Mouse (Mus musculus) NIH3T3 (cell line): ENCODE results near the gene Ssty2.
"Not testable (repeated sequence)": the region's sequence is repeated elsewhere in the genome, so short reads cannot be mapped to it uniquely, and the experiment has no call there.

Experiments used
- DNase-seq: peaks from one replicate; pipeline ENCODE4 v3.0.0-alpha.2; 2012; ENCODE audit warnings: low read depth

The Ssty2 gene

GRCm38 (mm10) chrY:67047972-67048371 is at the start of gene Ssty2:
Gene Ssty2, minus strand, starts transcription at chrY:67048072.
- not testable (repeated sequence) for DNase-seq
